Mouse (Mus musculus): Measurements from ENCODE around the gene Kazn.

DNA sequence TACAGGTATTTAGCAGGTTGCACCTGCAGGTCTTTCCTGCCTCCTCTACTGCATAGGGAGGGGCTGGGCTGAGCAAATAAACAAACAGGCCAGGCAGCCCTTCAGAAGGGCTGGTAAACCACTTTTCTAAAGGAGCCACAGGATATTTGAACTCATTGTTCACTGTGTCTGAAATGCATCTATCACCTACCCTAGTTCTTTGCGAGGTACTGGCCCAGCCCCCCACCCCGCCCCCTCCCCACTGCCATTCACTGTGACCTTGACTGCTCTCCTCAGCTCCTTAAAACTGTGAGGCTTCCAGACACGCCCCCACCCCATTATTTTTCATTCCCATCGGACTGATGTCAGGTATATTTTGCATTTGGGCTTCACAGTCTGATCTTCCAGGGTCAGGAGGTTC is 69.6 kb downstream of the Kazn start:
- TF ChIP-seq CTCF (IDR thresholded peaks at IDR 0.05; ENCODE audit: extremely low read depth, insufficient read depth, low read length) (no peak), POLR2A (IDR thresholded peaks at IDR 0.05; ENCODE audit: extremely low read depth, insufficient read depth, low read length) (no peak)

Measured in cortical plate, adult 2 months (tissue).